Mouse (Mus musculus) bone marrow, adult 2 months (tissue): ENCODE data around the gene Npc2. TPM values are rescaled to one million over a fixed set of nuclear protein-coding genes. Genes with fewer than 3 reads are reported as not detected.

Source experiments
- H3K27ac ChIP-seq: fragments of 200-500 bp; 2 replicates; pipeline ENCODE4 v1.5.1; 2012; ENCODE audit warnings: low read depth, mild to moderate bottlenecking, control low read depth, inconsistent platforms, low read length; ENCODE audit not compliant: control insufficient read depth, poor library complexity, insufficient read depth
- H3K4me1 ChIP-seq: fragments of 200-500 bp; 2 replicates; pipeline ENCODE4 v1.6.1; 2011; ENCODE audit warnings: low read length; ENCODE audit not compliant: control insufficient read depth, insufficient read depth
- H3K4me3 ChIP-seq: fragments of 200-500 bp; replicated peaks from 2 replicates; pipeline ENCODE3; 2011; ENCODE audit warnings: mild to moderate bottlenecking, low read depth, low read length, control low read depth; ENCODE audit not compliant: control insufficient read depth
- CTCF ChIP-seq: fragments of 200-500 bp; IDR thresholded peaks from 2 replicates; pipeline ENCODE4 v1.5.1; 2011; ENCODE audit warnings: low read length, control low read depth; ENCODE audit not compliant: control insufficient read depth, insufficient read depth
- POLR2A ChIP-seq: fragments of 200-500 bp; IDR thresholded peaks from 2 replicates; pipeline ENCODE4 v1.6.1; 2011; ENCODE audit warnings: low read depth, mild to moderate bottlenecking, control low read depth, low read length, borderline replicate concordance; ENCODE audit not compliant: control insufficient read depth
- WGBS: fragments of 180-500 bp; shearing (Covaris S2); methylation state at CpG from one replicate; pipeline ENCODE4 v1.1.7; 2018; 5-methylcytosine and 5-hydroxymethylcytosine counted together
- polyA plus RNA-seq: library from polyadenylated mRNA; stranded (reverse); fragments of >200 nt; gene quantifications from 2 replicates; pipeline ENCODE4 v1.2.4, GENCODE M21; 2011; ENCODE audit warnings: low replicate concordance; ENCODE audit not compliant: missing spikeins, insufficient read depth, insufficient read length

Gene Npc2
- polyA plus RNA-seq, 1 experiment = 72.2 TPM

- H3K4me3 ChIP-seq = no peak overlapping the region
- H3K27ac ChIP-seq = no peak overlapping the region
- TF ChIP-seq CTCF (no peak), POLR2A (no peak)
- WGBS = 62% methylated on average over 13 of the region's 13 CpGs
- H3K4me1 ChIP-seq = no peaks in the 10 kb centered on the region; the same call in 1 of the 2 replicates
Observed at GRCm38 (mm10) chr12:84733366-84733765, 39.6 kb downstream of the Npc2 start.

GRCm38 (mm10) chr12:84728421-84728820 is 44.5 kb downstream of the Npc2 start:
- WGBS = 85% methylated on average over 10 of the region's 10 CpGs
- TF ChIP-seq POLR2A (no peak), CTCF (no peak)

GRCm38 (mm10) chr12:84727434-84727833 is 45.5 kb downstream of the Npc2 start:
- Histone ChIP-seq H3K4me3 (no peak overlapping the region), H3K27ac (no peak overlapping the region), H3K4me1 (no peaks in the 10 kb centered on the region)
- WGBS = 72% methylated on average over 5 of the region's 5 CpGs
- TF ChIP-seq POLR2A (no peak), CTCF (no peak)

More at GRCm38 (mm10) chr12:84728421-84728820, 44.5 kb downstream of the Npc2 start:
- Histone ChIP-seq H3K4me3 (no peak overlapping the region), H3K27ac (no peak overlapping the region), H3K4me1 (no peaks in the 10 kb centered on the region)

- WGBS = 53% methylated on average over 4 of the region's 4 CpGs
- Histone ChIP-seq H3K27ac (no peak overlapping the region), H3K4me1 (no peaks in the 10 kb centered on the region), H3K4me3 (no peak overlapping the region)
- no peak for TF ChIP-seq POLR2A
- no peak for TF ChIP-seq CTCF
Observed at GRCm38 (mm10) chr12:84726986-84727385, 46.0 kb downstream of the Npc2 start.

GRCm38 (mm10) chr12:84726391-84726790 is 46.6 kb downstream of the Npc2 start:
- TF ChIP-seq POLR2A (no peak), CTCF (no peak)
- 62% methylated on average over 4 of the region's 4 CpGs for WGBS
- Histone ChIP-seq H3K4me1 (no peaks in the 10 kb centered on the region), H3K27ac (no peak overlapping the region), H3K4me3 (no peak overlapping the region)

- Histone ChIP-seq H3K27ac (no peak overlapping the region), H3K4me3 (no peak overlapping the region), H3K4me1 (no peaks in the 10 kb centered on the region)
- no peak for TF ChIP-seq CTCF
- TF ChIP-seq POLR2A = no peak
- WGBS = 74% methylated on average over 9 of the region's 9 CpGs
Observed at GRCm38 (mm10) chr12:84718462-84719244, 54.3 kb downstream of the Npc2 start.

- Histone ChIP-seq H3K4me3 (no peak overlapping the region), H3K27ac (no peak overlapping the region), H3K4me1 (no peaks in the 10 kb centered on the region; the same call in 1 of the 2 replicates)
- 70% methylated on average over 6 of the region's 6 CpGs for WGBS
- TF ChIP-seq POLR2A (no peak), CTCF (no peak)
Observed at GRCm38 (mm10) chr12:84714578-84714977, 58.4 kb downstream of the Npc2 start.

- no peak for TF ChIP-seq CTCF
- TF ChIP-seq POLR2A = no peak
- Histone ChIP-seq H3K27ac (no peak overlapping the region), H3K4me1 (no peaks in the 10 kb centered on the region; the same call in 1 of the 2 replicates), H3K4me3 (no peak overlapping the region)
- WGBS = 16% methylated on average over 14 of the region's 14 CpGs
Observed at GRCm38 (mm10) chr12:84709842-84710439, 63.0 kb downstream of the Npc2 start.

GRCm38 (mm10) chr12:84707804-84708203 is 65.1 kb downstream of the Npc2 start:
- Histone ChIP-seq H3K4me1 (no peaks in the 10 kb centered on the region; the same call in 1 of the 2 replicates), H3K27ac (no peak overlapping the region; the same call in 1 of the 2 replicates), H3K4me3 (no peak overlapping the region)
- WGBS = 90% methylated on average over 4 of the region's 4 CpGs
- TF ChIP-seq CTCF = no peak
- no peak for TF ChIP-seq POLR2A
